Mouse (Mus musculus): ENCODE results near the gene Txnrd1. TPM values are rescaled to one million over a fixed set of nuclear protein-coding genes. Genes with fewer than 3 reads are reported as not detected.
A peak's percentile ranks its signal among the peaks of the same experiment; 100 is the strongest.

Txnrd1 gene
- polyA plus RNA-seq, 2 experiments from 2014 or later = 17.5 to 20.6 TPM

DNA sequence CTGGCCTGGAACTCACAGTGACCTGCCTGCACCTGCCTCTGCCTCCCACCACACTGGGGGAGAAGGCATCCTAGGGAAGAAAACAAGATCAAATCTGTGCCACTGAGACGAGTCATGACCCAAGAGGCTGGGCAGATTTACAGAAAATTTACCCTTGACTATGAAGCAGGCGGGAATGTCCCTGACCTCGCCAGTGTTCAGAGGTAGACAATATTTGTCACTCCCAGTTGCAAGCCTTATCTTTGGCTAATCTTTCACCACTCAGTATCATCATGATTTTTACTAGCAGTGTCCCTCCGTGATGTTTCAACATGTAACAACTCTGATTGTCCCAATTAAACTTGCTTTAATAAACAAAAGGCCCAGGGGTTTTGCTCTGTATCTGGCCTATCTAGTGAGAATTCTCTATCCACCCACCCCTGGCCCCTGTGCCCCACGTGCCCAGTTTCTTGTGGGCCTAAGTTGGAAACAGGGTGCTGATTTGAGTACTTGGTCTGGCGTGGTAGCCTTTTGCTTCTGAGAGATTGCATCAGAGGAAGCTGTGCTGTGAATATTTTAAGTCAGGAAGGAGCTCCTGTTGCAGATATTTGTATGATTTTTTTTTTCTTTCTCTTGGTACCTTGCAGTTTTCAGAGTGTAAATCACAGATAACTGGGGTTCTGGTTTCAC is 34.8 kb downstream of the Txnrd1 start:
- ATAC-seq = no peak

DNA sequence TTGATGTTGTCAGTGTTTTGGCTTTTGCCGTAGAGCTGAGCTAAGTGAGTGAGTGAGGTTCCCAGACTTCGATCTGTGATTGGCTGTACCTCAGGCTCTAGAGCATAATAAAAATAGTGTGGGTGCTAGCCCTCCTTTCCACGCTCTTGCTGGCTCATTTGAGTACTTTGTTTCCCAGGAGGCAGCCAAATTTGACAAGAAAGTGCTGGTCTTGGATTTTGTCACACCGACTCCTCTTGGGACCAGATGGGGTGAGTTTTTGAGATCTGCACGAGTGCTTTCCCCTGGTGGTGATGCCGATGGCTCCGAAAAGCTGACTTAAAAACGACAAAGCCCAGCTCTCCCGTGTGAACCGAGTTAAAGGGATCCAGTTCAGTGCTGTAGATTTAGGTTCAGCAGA is 41.7 kb downstream of the Txnrd1 start:
- no peak for ATAC-seq

GRCm38 (mm10) chr10:82876076-82876796 is 42.5 kb downstream of the Txnrd1 start:
- no peak for ATAC-seq

DNA sequence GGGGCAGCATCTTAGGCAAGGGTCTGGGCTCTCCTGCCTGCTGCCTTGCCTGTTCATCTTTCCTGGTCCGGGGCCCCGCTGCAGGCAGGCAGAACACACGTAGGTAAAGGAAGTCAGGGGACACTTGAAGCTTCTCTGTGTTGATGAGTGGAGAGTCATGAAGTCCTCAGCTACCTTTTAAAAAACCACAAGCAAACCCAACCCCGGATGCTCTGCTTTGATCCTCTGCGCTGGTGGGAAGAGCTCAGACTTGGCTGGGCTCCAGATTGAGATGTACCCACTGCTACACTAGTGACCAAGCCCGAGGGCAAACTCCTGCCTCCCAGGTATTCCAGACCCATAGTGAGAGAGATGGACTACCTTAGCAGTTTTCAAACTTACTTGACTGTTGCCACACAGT is 53.6 kb downstream of the Txnrd1 start:
- ATAC-seq = peak; percentile 89

- no peak for ATAC-seq
These were observed 54.8 kb downstream of the Txnrd1 start for GRCm38 (mm10) chr10:82888576-82888975.

GRCm38 (mm10) chr10:82889447-82889973 is 55.8 kb downstream of the Txnrd1 start:
- ATAC-seq = no peak

- peak; percentile 63 for ATAC-seq
These were observed 57.2 kb downstream of the Txnrd1 start for GRCm38 (mm10) chr10:82890936-82891335.

- no peak for ATAC-seq
These were observed 57.7 kb downstream of the Txnrd1 start for GRCm38 (mm10) chr10:82891427-82891826.

- ATAC-seq = peak; percentile 44
These were observed 58.8 kb downstream of the Txnrd1 start for GRCm38 (mm10) chr10:82892442-82893055.

- no peak for ATAC-seq
These were observed 60.3 kb downstream of the Txnrd1 start for GRCm38 (mm10) chr10:82893872-82894650.

DNA sequence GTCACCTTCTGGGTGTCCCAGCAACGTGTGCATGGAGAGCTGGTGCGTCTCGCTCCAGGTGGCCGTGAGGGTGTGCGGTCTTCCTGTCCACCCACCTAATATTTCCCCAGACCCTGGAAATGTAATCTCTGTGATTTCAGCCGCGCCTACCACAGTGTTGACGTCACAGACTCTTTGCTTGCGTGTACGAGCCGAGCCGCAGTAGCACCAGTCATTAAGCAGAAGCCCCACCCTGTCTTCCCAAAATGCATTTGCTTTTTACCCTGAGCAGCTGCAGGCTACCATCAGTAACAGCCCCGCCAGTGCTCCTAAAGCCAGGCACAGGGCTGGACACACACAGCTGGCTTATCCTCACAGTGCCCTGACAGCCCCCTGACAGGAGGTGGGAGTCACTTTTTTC is 64.2 kb downstream of the Txnrd1 start:
- no peak for ATAC-seq

GRCm38 (mm10) chr10:82898893-82899292 is 65.1 kb downstream of the Txnrd1 start:
- no peak for ATAC-seq

GRCm38 (mm10) chr10:82899810-82900421 is 66.2 kb downstream of the Txnrd1 start:
- peak; percentile 83 for ATAC-seq

- no peak for ATAC-seq
These were observed 66.8 kb downstream of the Txnrd1 start for GRCm38 (mm10) chr10:82900546-82900945.

DNA sequence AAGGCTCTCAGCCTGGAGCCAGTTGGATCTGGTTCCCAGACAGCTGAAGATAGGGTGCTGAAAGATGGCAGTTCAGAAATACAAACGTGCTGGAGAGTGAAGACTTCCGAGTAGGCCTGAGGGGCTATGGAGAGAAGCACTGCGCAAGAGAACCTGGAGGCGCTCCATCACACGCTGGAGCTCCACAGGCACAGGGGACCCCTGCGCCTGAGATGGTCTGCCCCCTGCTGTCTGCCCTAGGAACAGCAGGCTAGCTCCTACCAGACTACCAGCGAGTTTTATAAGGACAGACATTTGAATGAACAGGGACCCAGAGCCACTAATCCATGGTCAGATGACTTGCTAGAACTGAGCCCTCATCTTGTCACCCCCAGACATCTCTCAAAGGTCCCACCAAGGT is 67.7 kb downstream of the Txnrd1 start:
- ATAC-seq = peak; percentile 68

DNA sequence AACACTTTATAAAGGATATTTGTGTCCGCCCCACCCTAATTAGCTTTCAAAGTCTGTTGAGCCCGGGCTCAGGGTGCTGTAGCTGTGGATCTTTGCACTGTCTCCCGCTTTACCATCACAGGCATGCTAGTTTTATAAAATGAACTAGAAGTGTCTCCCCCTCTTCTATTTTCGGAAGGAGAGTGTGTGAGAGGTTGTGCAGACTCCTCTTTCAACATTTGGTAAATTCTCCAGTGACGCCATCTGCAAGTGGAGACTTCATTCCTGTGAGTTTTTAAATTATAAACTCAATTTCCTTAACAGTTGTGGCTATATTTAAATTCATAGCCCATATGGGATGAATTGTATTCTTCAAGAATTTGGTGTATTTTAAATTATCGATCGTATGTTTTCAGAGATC is 74.8 kb downstream of the Txnrd1 start:
- no peak for ATAC-seq

DNA sequence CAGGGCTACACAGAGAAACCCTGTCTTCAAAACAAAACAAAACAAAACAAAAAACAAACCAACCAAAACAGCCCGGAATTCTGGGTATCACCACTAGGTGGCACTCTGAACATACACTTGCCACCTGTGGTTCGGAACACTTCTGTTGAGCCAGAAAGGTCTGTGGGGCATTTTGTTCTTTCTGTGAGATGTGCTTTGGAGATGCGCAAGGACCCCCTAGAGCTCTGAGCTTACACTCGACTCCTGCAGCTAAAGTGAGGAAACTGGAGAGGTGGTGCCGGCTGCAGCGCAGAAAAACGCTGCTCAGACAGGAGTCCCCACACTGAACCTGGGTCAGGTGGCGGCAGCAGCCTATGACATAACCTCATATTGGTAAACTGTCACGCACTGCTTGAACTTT is 75.6 kb downstream of the Txnrd1 start:
- peak; percentile 88 for ATAC-seq

DNA sequence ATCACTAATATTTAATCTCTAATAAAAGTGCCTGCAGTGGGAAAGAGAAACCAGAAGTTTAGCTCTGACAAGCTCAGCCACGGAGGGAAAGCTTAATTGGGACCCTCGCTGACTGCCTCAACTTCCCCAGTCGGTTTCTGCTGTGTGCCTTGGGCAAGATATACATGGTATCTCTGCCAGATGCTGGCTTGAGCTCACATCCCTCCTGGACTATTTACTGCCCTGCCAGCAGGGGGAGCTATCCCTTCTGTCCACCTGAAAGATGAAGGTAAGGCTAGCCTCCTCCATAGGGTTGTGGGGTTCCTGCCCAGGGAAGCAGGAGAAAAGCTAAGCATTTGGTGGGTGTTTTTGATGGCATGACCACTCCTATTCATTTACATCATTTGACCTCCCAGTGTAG is 76.4 kb downstream of the Txnrd1 start:
- ATAC-seq = no peak

DNA sequence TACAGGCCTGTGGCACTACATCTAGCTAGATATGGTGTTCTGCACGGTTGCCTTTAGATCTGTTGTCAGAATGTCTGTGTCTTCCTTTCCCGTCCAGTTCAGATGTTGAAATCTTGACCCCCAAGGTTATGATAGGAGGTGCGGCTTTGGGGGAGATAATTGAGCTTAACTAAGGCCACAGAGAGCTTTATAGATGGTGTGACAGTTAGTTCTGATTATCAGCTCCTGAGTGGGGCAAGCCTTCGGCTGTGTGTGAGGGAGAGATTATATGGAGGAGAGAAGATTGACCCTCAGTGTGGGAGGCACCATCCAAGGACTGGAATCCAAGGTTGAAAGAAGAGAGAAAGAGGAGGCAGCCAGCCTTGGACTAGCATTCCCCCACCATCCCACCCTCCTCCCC is 79.5 kb downstream of the Txnrd1 start:
- ATAC-seq = no peak

GRCm38 (mm10) chr10:82913772-82914171 is 80.0 kb downstream of the Txnrd1 start:
- ATAC-seq = no peak

DNA sequence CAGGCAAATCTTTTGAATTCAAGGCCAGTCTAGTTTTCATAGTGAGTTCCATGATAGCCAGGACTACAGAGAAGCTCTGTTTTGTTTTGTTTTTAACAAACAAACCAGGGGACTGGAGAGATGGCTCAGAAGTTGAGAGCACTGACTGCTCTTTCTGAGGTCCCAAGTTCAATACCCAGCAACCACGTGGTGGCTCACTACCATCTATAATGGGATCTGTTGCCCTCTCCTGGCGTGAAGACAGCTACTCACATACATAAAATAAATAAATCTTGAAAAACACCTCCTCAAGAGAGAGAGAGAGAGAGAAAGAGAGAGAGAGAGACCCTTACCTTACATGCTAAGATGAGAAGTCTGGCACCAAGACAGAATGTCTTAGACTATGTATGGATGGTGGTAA is 84.9 kb downstream of the Txnrd1 start:
- no peak for ATAC-seq

DNA sequence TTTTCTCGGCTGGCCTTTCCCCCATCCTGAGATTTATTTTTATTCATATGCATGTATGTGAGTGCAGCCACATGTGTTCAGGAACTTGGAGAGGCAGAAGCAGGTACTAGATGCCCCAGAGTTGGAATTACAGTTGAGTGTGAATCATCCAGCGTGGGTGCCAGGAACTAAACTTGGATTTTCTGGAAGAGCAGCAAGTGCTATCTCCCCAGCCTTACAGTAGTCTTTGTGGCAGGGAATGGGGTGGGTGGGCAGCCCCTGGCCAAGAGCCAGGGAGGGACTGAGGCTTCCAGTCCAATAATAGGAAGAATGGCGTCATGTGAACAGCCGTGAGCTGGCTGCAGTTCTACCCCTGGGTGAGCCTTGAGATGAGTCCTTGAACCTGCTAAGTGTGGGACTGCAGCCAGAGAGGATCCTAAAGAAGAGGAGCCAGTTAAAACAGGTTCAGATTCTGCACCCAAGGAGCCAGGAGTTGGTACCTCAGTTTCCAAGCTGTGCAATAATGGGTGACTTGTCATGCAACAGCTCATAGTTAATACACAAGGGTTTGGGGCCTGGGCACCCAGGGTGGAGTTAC is 85.7 kb downstream of the Txnrd1 start:
- no peak for ATAC-seq

Data from CD4-positive, CD25-positive, alpha-beta regulatory T cell, adult 4 months (primary cell).